Mouse (Mus musculus) E14TG2a.4 (cell line): ENCODE results near the gene Arnt2.

ENCODE experiments used
- CTCF ChIP-seq: conservative IDR thresholded peaks from 2 replicates; pipeline ENCODE4 v1.5.1; 2014; ENCODE audit warnings: low read length
- NANOG ChIP-seq: IDR thresholded peaks from 2 replicates; pipeline ENCODE4 v1.6.1; 2014; ENCODE audit warnings: borderline replicate concordance, low read length, mixed read lengths

- no peak for TF ChIP-seq CTCF
- no peak for TF ChIP-seq NANOG
These were observed 38.9 kb downstream of the Arnt2 start for GRCm38 (mm10) chr7:84370911-84371592.
